8 mouse cellular contexts compared by ENCODE assay signal in the genomic region with DNA sequence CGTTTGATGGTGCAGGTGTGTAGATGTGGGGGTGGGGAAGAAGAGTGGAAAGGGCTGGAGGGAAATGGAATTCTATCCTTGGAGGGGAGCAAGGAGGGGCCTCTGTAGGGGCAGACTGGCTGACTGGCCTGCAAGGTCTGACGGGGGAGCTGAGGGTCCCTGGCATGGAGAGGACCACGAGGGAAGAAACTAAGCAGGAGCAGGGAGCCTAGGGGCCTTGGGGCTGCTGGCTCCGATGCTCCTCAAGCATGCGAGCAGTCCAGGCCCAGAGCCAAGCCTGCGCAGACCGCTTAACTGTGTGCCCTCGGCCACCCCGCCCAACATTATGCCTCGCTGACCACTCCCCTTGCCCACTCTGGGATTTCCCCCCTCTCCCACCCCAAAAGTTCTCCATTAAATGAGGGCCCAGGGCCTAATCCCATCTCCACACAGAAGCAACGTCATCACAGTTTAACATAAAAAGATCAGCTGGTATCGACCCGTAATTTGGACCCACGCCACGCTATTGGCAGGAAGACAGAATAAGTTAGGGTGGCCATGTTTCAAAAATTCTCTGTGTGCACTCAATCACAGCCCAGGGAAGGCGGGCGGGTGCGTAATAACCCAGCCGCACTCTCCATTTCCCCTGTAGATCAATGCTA. TPM values are rescaled to one million over a fixed set of nuclear protein-coding genes. Genes with fewer than 3 reads are reported as not detected.
DNase-seq lines count a peak whose midpoint lies in the region; ATAC-seq and TF ChIP-seq lines count a peak whose summit lies in the region.

No protein-coding gene starts in this region.

- H3K4me1 ChIP-seq in hindbrain, embryonic 15.5 days (replicated peaks): peaks cover 12% of the 10 kb centered on the region
- H3K4me1 ChIP-seq in limb, embryonic 14.5 days (ENCODE audit: control insufficient read depth, insufficient read depth, low read length): peaks cover 6% of the 10 kb centered on the region

- H3K27me3 ChIP-seq in hindbrain, embryonic 15.5 days: peaks cover 46% of the 10 kb centered on the region
- H3K27me3 ChIP-seq in limb, embryonic 14.5 days (ENCODE audit: control insufficient read depth, insufficient read depth, low read length): no peaks in the 10 kb centered on the region; the same call in 1 of the 2 replicates

- no peaks in the 10 kb centered on the region for H3K36me3 ChIP-seq in hindbrain, embryonic 15.5 days
- H3K36me3 ChIP-seq in limb, embryonic 14.5 days (ENCODE audit: control insufficient read depth, insufficient read depth, low read length): no peaks in the 10 kb centered on the region

- H3K4me2 ChIP-seq in hindbrain, embryonic 15.5 days: peak overlapping the region; percentile 22; the same call in 1 of the 2 replicates
- H3K4me2 ChIP-seq in limb, embryonic 14.5 days (replicated peaks; ENCODE audit: low read depth, low read length, severe bottlenecking): peak overlapping the region; percentile 22

- no peak overlapping the region for H3K4me3 ChIP-seq in hindbrain, embryonic 15.5 days
- no peak overlapping the region for H3K4me3 ChIP-seq in limb, embryonic 14.5 days (replicated peaks; ENCODE audit: low read length)

- 30% methylated on average over 19 of the region's 19 CpGs for WGBS in hindbrain, embryonic 15.5 days
- 36% methylated on average over 15 of the region's 19 CpGs for WGBS in limb, embryonic 14.5 days

- H3K9me3 ChIP-seq in hindbrain, embryonic 15.5 days: no peaks in the 10 kb centered on the region
- H3K9me3 ChIP-seq in limb, embryonic 14.5 days (ENCODE audit: control insufficient read depth, low read length): no peaks in the 10 kb centered on the region

- peak; percentile 65 to 67 for DNase-seq in cerebellum, postnatal 14 days
- DNase-seq in cerebellum, adult 11-12 months: no peak
- peak; percentile 34 for DNase-seq in lung, postnatal 10 days
- no peak for DNase-seq in lung, postnatal 4 days
- DNase-seq in limb, embryonic 14.5 days (ENCODE audit: low spot score): peak; percentile 30
- DNase-seq in frontal cortex, postnatal 10 days (ENCODE audit: low spot score in 2 of 2): no peak
- DNase-seq in gastrocnemius, postnatal 10 days: no peak

- no peak for ATAC-seq in hindbrain, embryonic 15.5 days (ENCODE audit: low FRiP score, low read depth)
- 0 out of 2 replicates have a peak, but pooled peaks have one; percentile 23 for ATAC-seq in limb, embryonic 14.5 days (ENCODE audit: low FRiP score, low read depth)

- no peak overlapping the region for H3K27ac ChIP-seq in hindbrain, embryonic 15.5 days (replicated peaks)
- no peak overlapping the region for H3K27ac ChIP-seq in limb, embryonic 14.5 days (replicated peaks; ENCODE audit: low read depth, low read length)

- TF ChIP-seq POLR2A in limb, embryonic 14.5 days (IDR thresholded peaks at IDR 0.05; ENCODE audit: borderline replicate concordance, extremely low read depth, insufficient read depth, insufficient read length): no peak

- H3K9ac ChIP-seq in hindbrain, embryonic 15.5 days: no peak overlapping the region
- H3K9ac ChIP-seq in limb, embryonic 14.5 days (ENCODE audit: low read depth, low read length, severe bottlenecking): peak overlapping the region; percentile 25; the same call in 1 of the 2 replicates

RNA-seq across cellular contexts. Expression of gene Slf2, which starts 37.6 kb away (rescaled TPM):
- polyA plus RNA-seq in hindbrain, embryonic 15.5 days (2015; fragmentation: Nextera tagmentation; extraction: Ambion mirVana): 28.3 and 29.3 TPM in 2 replicates
- 28.3 and 35.0 TPM in 2 replicates for polyA plus RNA-seq in limb, embryonic 14.5 days (2012; rRNA removed)
- polyA plus RNA-seq in limb, embryonic 14.5 days (2014; fragmentation: Nextera tagmentation; extraction: Ambion mirVana): 39.1 and 41.6 TPM in 2 replicates
- 10 to 100 TPM; 22.4 to 28.4 TPM for total RNA-seq in gastrocnemius, postnatal 10 days (2021)

Comparison
In these comparisons a context has a peak if more than half of its experiments do, and no peak if none do; other contexts are left out.
1. DNase-seq: peak in cerebellum, postnatal 14 days (2 of 2), lung, postnatal 10 days (single experiment) and limb, embryonic 14.5 days (single experiment); none in cerebellum, adult 11-12 months (single experiment), lung, postnatal 4 days (0 of 2), frontal cortex, postnatal 10 days (0 of 2) and gastrocnemius, postnatal 10 days (single experiment).